Mouse (Mus musculus) cerebellum, adult 2 months (tissue): Measurements from ENCODE around the gene Atg7.
A peak's percentile ranks its signal among the peaks of the same experiment; 100 is the strongest.

Source experiments
- CTCF ChIP-seq: fragments of 200-500 bp; IDR thresholded peaks from 2 replicates; pipeline ENCODE4 v1.5.1; 2011; ENCODE audit warnings: low read depth, mild to moderate bottlenecking, control low read depth, low read length, moderate library complexity, borderline replicate concordance; ENCODE audit not compliant: insufficient read depth
- POLR2A ChIP-seq: fragments of 200-500 bp; IDR thresholded peaks from 2 replicates; pipeline ENCODE4 v1.6.1; 2011; ENCODE audit warnings: low read length, control low read depth, borderline replicate concordance; ENCODE audit not compliant: insufficient read depth

GRCm38 (mm10) chr6:114723925-114724324 is 81.0 kb downstream of the Atg7 start:
- TF ChIP-seq POLR2A (no peak), CTCF (peak; percentile 68)
